Mouse (Mus musculus) left cerebral cortex, postnatal 36 days (tissue): ENCODE results near the gene Gpx3. TPM values are rescaled to one million over a fixed set of nuclear protein-coding genes. Genes with fewer than 3 reads are reported as not detected.

Experiments
- total RNA-seq, 2 experiments: library from RNA; stranded (reverse); gene quantifications; 2 replicates each; pipeline ENCODE4 v1.2.3; 2021

Gpx3 gene
- total RNA-seq, 2 experiments from 2014 or later: 7.9 to 8.9 TPM

Other genes starting within 250 kb of the Gpx3 start
- 100 to 1,000 TPM; 130 to 148 TPM for gene Cdc42se2, start 114.8 kb upstream of the Gpx3 start, total RNA-seq
- 10 to 100 TPM; 29.0 to 32.0 TPM for gene Lyrm7, start 41.5 kb upstream of the Gpx3 start, total RNA-seq
- gene Hint1, start 36.1 kb upstream of the Gpx3 start, total RNA-seq: 100 to 1,000 TPM; 231 to 246 TPM
- 10 to 100 TPM; 37.5 to 42.0 TPM for gene Tnip1, start 60.5 kb downstream of the Gpx3 start, total RNA-seq
- gene Anxa6, start 131.0 kb downstream of the Gpx3 start, total RNA-seq: 10 to 100 TPM; 87.1 to 88.9 TPM
- under 1 TPM in 1 of 2 experiments, not detected in 1; 0.25 TPM for gene Ccdc69, start 175.7 kb downstream of the Gpx3 start, total RNA-seq
- gene Gm2a, start 195.7 kb downstream of the Gpx3 start, total RNA-seq: 10 to 100 TPM; 34.3 to 41.6 TPM
- gene Slc36a3, start 249.3 kb downstream of the Gpx3 start, total RNA-seq: not detected